Mouse (Mus musculus): ENCODE data around the gene Pear1. TPM values are rescaled to one million over a fixed set of nuclear protein-coding genes. Genes with fewer than 3 reads are reported as not detected.

The Pear1 gene
- polyA plus RNA-seq, 1 experiment from 2014 or later: 8.4 TPM

- WGBS: 47% methylated on average over 23 of the region's 23 CpGs
- Histone ChIP-seq H3K9me3 (ENCODE audit: control insufficient read depth, low read length) (no peaks in the 10 kb centered on the region), H3K27me3 (replicated peaks; ENCODE audit: control insufficient read depth, insufficient read depth, low read length) (no peaks in the 10 kb centered on the region), H3K36me3 (ENCODE audit: control insufficient read depth, insufficient read depth, low read length) (no peaks in the 10 kb centered on the region), H3K4me1 (ENCODE audit: control insufficient read depth, insufficient read depth, low read depth, low read length) (peaks cover 9% of the 10 kb centered on the region), H3K4me3 (ENCODE audit: low read length) (no peak overlapping the region), H3K4me2 (ENCODE audit: low read length) (peak overlapping the region; percentile 32), H3K27ac (ENCODE audit: low read depth, low read length) (no peak overlapping the region), H3K9ac (ENCODE audit: low read depth, low read length) (0 out of 2 replicates have a peak overlapping the region, but pooled peaks have one; percentile 14)
- ATAC-seq: no peak
Observed at GRCm38 (mm10) chr3:87778283-87778682, 45.8 kb downstream of the Pear1 start.

- no peak overlapping the region for H3K4me3 ChIP-seq (ENCODE audit: low read length)
- peaks cover 3% of the 10 kb centered on the region for H3K4me1 ChIP-seq (ENCODE audit: control insufficient read depth, insufficient read depth, low read depth, low read length)
- H3K27me3 ChIP-seq (replicated peaks; ENCODE audit: control insufficient read depth, insufficient read depth, low read length): peaks cover 4% of the 10 kb centered on the region
- H3K27ac ChIP-seq (ENCODE audit: low read depth, low read length): no peak overlapping the region
- no peaks in the 10 kb centered on the region for H3K36me3 ChIP-seq (ENCODE audit: control insufficient read depth, insufficient read depth, low read length)
- ATAC-seq: no peak
- H3K4me2 ChIP-seq (ENCODE audit: low read length): no peak overlapping the region
- H3K9me3 ChIP-seq (ENCODE audit: control insufficient read depth, low read length): no peaks in the 10 kb centered on the region
- no peak overlapping the region for H3K9ac ChIP-seq (ENCODE audit: low read depth, low read length)
- 42% methylated on average over 6 of the region's 6 CpGs for WGBS
Observed at GRCm38 (mm10) chr3:87771088-87771487, 53.0 kb downstream of the Pear1 start.

- no peak overlapping the region for H3K4me3 ChIP-seq (ENCODE audit: low read length)
- no peak overlapping the region for H3K4me2 ChIP-seq (ENCODE audit: low read length)
- no peak overlapping the region for H3K27ac ChIP-seq (ENCODE audit: low read depth, low read length)
- no peaks in the 10 kb centered on the region for H3K36me3 ChIP-seq (ENCODE audit: control insufficient read depth, insufficient read depth, low read length)
- peaks cover 3% of the 10 kb centered on the region for H3K4me1 ChIP-seq (ENCODE audit: control insufficient read depth, insufficient read depth, low read depth, low read length)
- H3K9me3 ChIP-seq (ENCODE audit: control insufficient read depth, low read length): no peaks in the 10 kb centered on the region
- ATAC-seq: no peak
- 1% methylated on average over 4 of the region's 4 CpGs for WGBS
- H3K9ac ChIP-seq (ENCODE audit: low read depth, low read length): no peak overlapping the region
- peaks cover 4% of the 10 kb centered on the region for H3K27me3 ChIP-seq (replicated peaks; ENCODE audit: control insufficient read depth, insufficient read depth, low read length)
Observed at GRCm38 (mm10) chr3:87770280-87770679, 53.8 kb downstream of the Pear1 start.

GRCm38 (mm10) chr3:87769506-87769905 lies 54.6 kb downstream of the Pear1 start:
- peaks cover 7% of the 10 kb centered on the region for H3K27me3 ChIP-seq (replicated peaks; ENCODE audit: control insufficient read depth, insufficient read depth, low read length)
- WGBS: 81% methylated on average over 8 of the region's 8 CpGs

GRCm38 (mm10) chr3:87768844-87769243 lies 55.3 kb downstream of the Pear1 start:
- peak overlapping the region; percentile 44 for H3K9ac ChIP-seq (ENCODE audit: low read depth, low read length)
- no peaks in the 10 kb centered on the region for H3K36me3 ChIP-seq (ENCODE audit: control insufficient read depth, insufficient read depth, low read length)
- 2% methylated on average over 35 of the region's 37 CpGs for WGBS
- H3K4me1 ChIP-seq (ENCODE audit: control insufficient read depth, insufficient read depth, low read depth, low read length): peaks cover 7% of the 10 kb centered on the region
- H3K9me3 ChIP-seq (ENCODE audit: control insufficient read depth, low read length): no peaks in the 10 kb centered on the region
- peak; percentile 46; the same call in 1 of the 2 replicates for ATAC-seq
- H3K4me3 ChIP-seq (ENCODE audit: low read length): peak overlapping the region; percentile 32
- H3K27ac ChIP-seq (ENCODE audit: low read depth, low read length): no peak overlapping the region
- H3K27me3 ChIP-seq (replicated peaks; ENCODE audit: control insufficient read depth, insufficient read depth, low read length): peaks cover 7% of the 10 kb centered on the region
- peak overlapping the region; percentile 50 for H3K4me2 ChIP-seq (ENCODE audit: low read length)

More at GRCm38 (mm10) chr3:87769506-87769905, 54.6 kb downstream of the Pear1 start:
- H3K4me1 ChIP-seq (ENCODE audit: control insufficient read depth, insufficient read depth, low read depth, low read length): peaks cover 3% of the 10 kb centered on the region
- ATAC-seq: no peak
- no peak overlapping the region for H3K4me3 ChIP-seq (ENCODE audit: low read length)
- no peaks in the 10 kb centered on the region for H3K36me3 ChIP-seq (ENCODE audit: control insufficient read depth, insufficient read depth, low read length)
- no peak overlapping the region for H3K4me2 ChIP-seq (ENCODE audit: low read length)
- H3K9ac ChIP-seq (ENCODE audit: low read depth, low read length): no peak overlapping the region
- H3K9me3 ChIP-seq (ENCODE audit: control insufficient read depth, low read length): no peaks in the 10 kb centered on the region
- no peak overlapping the region for H3K27ac ChIP-seq (ENCODE audit: low read depth, low read length)

GRCm38 (mm10) chr3:87768431-87768830 lies 55.7 kb downstream of the Pear1 start:
- Histone ChIP-seq H3K9me3 (ENCODE audit: control insufficient read depth, low read length) (no peaks in the 10 kb centered on the region), H3K27me3 (replicated peaks; ENCODE audit: control insufficient read depth, insufficient read depth, low read length) (peaks cover 7% of the 10 kb centered on the region), H3K4me3 (ENCODE audit: low read length) (peak overlapping the region; percentile 32), H3K9ac (ENCODE audit: low read depth, low read length) (peak overlapping the region; percentile 44), H3K36me3 (ENCODE audit: control insufficient read depth, insufficient read depth, low read length) (no peaks in the 10 kb centered on the region), H3K4me2 (ENCODE audit: low read length) (peak overlapping the region; percentile 50), H3K4me1 (ENCODE audit: control insufficient read depth, insufficient read depth, low read depth, low read length) (peaks cover 9% of the 10 kb centered on the region), H3K27ac (ENCODE audit: low read depth, low read length) (no peak overlapping the region)
- 47% methylated on average over 6 of the region's 6 CpGs for WGBS
- ATAC-seq: no peak

- H3K4me2 ChIP-seq (ENCODE audit: low read length): peak overlapping the region; percentile 30
- peaks cover 9% of the 10 kb centered on the region for H3K4me1 ChIP-seq (ENCODE audit: control insufficient read depth, insufficient read depth, low read depth, low read length)
- H3K27ac ChIP-seq (ENCODE audit: low read depth, low read length): no peak overlapping the region
- no peaks in the 10 kb centered on the region for H3K9me3 ChIP-seq (ENCODE audit: control insufficient read depth, low read length)
- 70% methylated on average over 8 of the region's 8 CpGs for WGBS
- H3K9ac ChIP-seq (ENCODE audit: low read depth, low read length): no peak overlapping the region; the same call in 1 of the 2 replicates
- peaks cover 7% of the 10 kb centered on the region for H3K27me3 ChIP-seq (replicated peaks; ENCODE audit: control insufficient read depth, insufficient read depth, low read length)
- no peaks in the 10 kb centered on the region for H3K36me3 ChIP-seq (ENCODE audit: control insufficient read depth, insufficient read depth, low read length)
- peak overlapping the region; percentile 15 for H3K4me3 ChIP-seq (ENCODE audit: low read length)
- ATAC-seq: no peak; the same call in 1 of the 2 replicates
Observed at GRCm38 (mm10) chr3:87767764-87768163, 56.3 kb downstream of the Pear1 start.

GRCm38 (mm10) chr3:87766284-87766667 lies 57.8 kb downstream of the Pear1 start:
- WGBS: 80% methylated on average over 3 of the region's 3 CpGs
- Histone ChIP-seq H3K4me2 (ENCODE audit: low read length) (no peak overlapping the region), H3K27ac (ENCODE audit: low read depth, low read length) (no peak overlapping the region), H3K36me3 (ENCODE audit: control insufficient read depth, insufficient read depth, low read length) (no peaks in the 10 kb centered on the region), H3K9me3 (ENCODE audit: control insufficient read depth, low read length) (no peaks in the 10 kb centered on the region), H3K4me3 (ENCODE audit: low read length) (no peak overlapping the region), H3K9ac (ENCODE audit: low read depth, low read length) (no peak overlapping the region), H3K4me1 (ENCODE audit: control insufficient read depth, insufficient read depth, low read depth, low read length) (peaks cover 9% of the 10 kb centered on the region), H3K27me3 (replicated peaks; ENCODE audit: control insufficient read depth, insufficient read depth, low read length) (peaks cover 7% of the 10 kb centered on the region)
- ATAC-seq: no peak

- no peak overlapping the region for H3K9ac ChIP-seq (ENCODE audit: low read depth, low read length)
- no peak overlapping the region for H3K4me3 ChIP-seq (ENCODE audit: low read length)
- no peaks in the 10 kb centered on the region for H3K36me3 ChIP-seq (ENCODE audit: control insufficient read depth, insufficient read depth, low read length)
- no peak for ATAC-seq
- H3K4me2 ChIP-seq (ENCODE audit: low read length): no peak overlapping the region
- H3K4me1 ChIP-seq (ENCODE audit: control insufficient read depth, insufficient read depth, low read depth, low read length): peaks cover 9% of the 10 kb centered on the region
- 61% methylated on average over 5 of the region's 5 CpGs for WGBS
- H3K27ac ChIP-seq (ENCODE audit: low read depth, low read length): peak overlapping the region; percentile 36
- no peaks in the 10 kb centered on the region for H3K9me3 ChIP-seq (ENCODE audit: control insufficient read depth, low read length)
- H3K27me3 ChIP-seq (replicated peaks; ENCODE audit: control insufficient read depth, insufficient read depth, low read length): peaks cover 7% of the 10 kb centered on the region
Observed at GRCm38 (mm10) chr3:87765631-87766283, 58.3 kb downstream of the Pear1 start.

Data from hindbrain, embryonic 16.5 days (tissue).